ENCODE assay signal across 8 mouse cellular contexts in genomic region chr11:95223473-95223872, GRCm38 (mm10). TPM values are rescaled to one million over a fixed set of nuclear protein-coding genes. Genes with fewer than 3 reads are reported as not detected.
DNase-seq lines count a peak whose midpoint lies in the region; ATAC-seq and TF ChIP-seq lines count a peak whose summit lies in the region.

No protein-coding gene starts in this region.

- H3K27me3 ChIP-seq in midbrain, embryonic 11.5 days (ENCODE audit: control insufficient read depth, insufficient read depth, low read length) = peaks cover 31% of the 10 kb centered on the region

- H3K4me3 ChIP-seq in layer of hippocampus, adult 2 months = peak overlapping the region; percentile 8; the same call in 1 of the 2 replicates
- H3K4me3 ChIP-seq in midbrain, embryonic 11.5 days (ENCODE audit: low read depth, low read length) = peak overlapping the region; percentile 13

- H3K27ac ChIP-seq in layer of hippocampus, adult 2 months = no peak overlapping the region
- H3K27ac ChIP-seq in midbrain, embryonic 11.5 days (ENCODE audit: low read depth, low read length) = no peak overlapping the region

- H3K4me1 ChIP-seq in midbrain, embryonic 11.5 days (ENCODE audit: control insufficient read depth, insufficient read depth, low read length) = peaks cover 7% of the 10 kb centered on the region

- 1% methylated on average over 31 of the region's 31 CpGs for WGBS in midbrain, embryonic 11.5 days

- H3K9me3 ChIP-seq in midbrain, embryonic 11.5 days (ENCODE audit: control insufficient read depth, low read length) = no peaks in the 10 kb centered on the region

- H3K36me3 ChIP-seq in midbrain, embryonic 11.5 days (ENCODE audit: control insufficient read depth, insufficient read depth, low read length) = no peaks in the 10 kb centered on the region

- intact Hi-C loops in heart, postnatal 14 days (cut with DNase I) = no loop called here
- intact Hi-C loops in left cerebral cortex, postnatal 25 days (cut with DNase I) = no loop called here

- peak overlapping the region; percentile 49 for H3K4me2 ChIP-seq in midbrain, embryonic 11.5 days

- H3K9ac ChIP-seq in midbrain, embryonic 11.5 days (ENCODE audit: low read length) = peak overlapping the region; percentile 40

- ATAC-seq in midbrain, embryonic 11.5 days (ENCODE audit: low FRiP score) = no peak

- no peak for TF ChIP-seq CTCF in layer of hippocampus, adult 2 months (conservative IDR thresholded peaks at IDR 0.05)

- DNase-seq in layer of hippocampus, adult 2 months (ENCODE audit: low spot score in 2 of 2) = no peak
- DNase-seq in layer of hippocampus, adult 9-10 months (ENCODE audit: low spot score) = no peak
- peak; percentile 43 for DNase-seq in embryo, embryonic 10.5 days (ENCODE audit: low spot score)
- DNase-seq in heart, postnatal 14 days = peak; percentile 33 to 35
- DNase-seq in kidney, postnatal 4 days = peak; percentile 63 to 72
- DNase-seq in midbrain, embryonic 11.5 days (ENCODE audit: low spot score, missing footprints) = no peak
- DNase-seq in thymus, postnatal 36 days = no peak
- DNase-seq in left cerebral cortex, postnatal 25 days (ENCODE audit: low spot score in 2 of 2) = no peak

RNA-seq across cellular contexts. Expression of gene Tac4, which starts 37.9 kb away (rescaled TPM):
- total RNA-seq in layer of hippocampus, adult 2 months (2021) = not detected
- not detected for total RNA-seq in heart, postnatal 14 days (2021)
- polyA plus RNA-seq in midbrain, embryonic 11.5 days (2014; fragmentation: Nextera tagmentation; extraction: Ambion mirVana) = not detected in 2 replicates
- total RNA-seq in left cerebral cortex, postnatal 25 days (2021) = not detected

Comparison
In these comparisons a context has a peak if more than half of its experiments do, and no peak if none do; other contexts are left out.
1. DNase-seq: peak in embryo, embryonic 10.5 days (single experiment), heart, postnatal 14 days (2 of 2) and kidney, postnatal 4 days (2 of 2); none in layer of hippocampus, adult 2 months (0 of 2), layer of hippocampus, adult 9-10 months (single experiment), midbrain, embryonic 11.5 days (single experiment), thymus, postnatal 36 days (0 of 2) and left cerebral cortex, postnatal 25 days (0 of 2).